Mouse (Mus musculus) c-Kit-positive CD71-negative TER-119-negative erythroid progenitor cells, embryonic 14.5 days (primary cell): ENCODE results near the gene Hbb-bs.
"Not testable (repeated sequence)": the region's sequence is repeated elsewhere in the genome, so short reads cannot be mapped to it uniquely, and the experiment has no call there.

Experiments
- DNase-seq: peaks from one replicate; pipeline ENCODE4 v3.0.0-alpha.2; 2013; ENCODE audit warnings: low read depth

Gene Hbb-bs

GRCm38 (mm10) chr7:103811223-103811845 lies 16.6 kb downstream of the Hbb-bs start:
- DNase-seq = no peak

DNA sequence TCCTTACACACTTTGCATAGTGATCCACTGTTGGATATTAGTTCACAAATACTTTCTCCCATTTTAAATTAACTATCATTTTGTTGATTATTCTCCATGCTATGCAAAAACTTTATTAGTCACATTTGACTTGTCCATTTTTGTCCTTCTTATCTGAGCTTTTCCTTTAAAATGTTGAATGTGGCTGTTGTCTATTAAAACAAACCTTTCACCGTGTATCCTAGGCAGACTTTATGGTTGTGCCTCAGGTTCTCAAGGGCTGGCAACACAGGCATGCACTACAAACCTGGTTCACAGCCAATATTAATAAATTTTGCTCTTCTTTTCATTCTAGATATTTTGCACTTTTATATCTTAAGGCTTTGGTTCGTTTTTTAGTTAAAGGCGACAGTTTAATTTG lies 17.1 kb downstream of the Hbb-bs start:
- DNase-seq = no peak

- DNase-seq = no peak
Measured at GRCm38 (mm10) chr7:103810296-103810695, 17.6 kb downstream of the Hbb-bs start.

- no peak for DNase-seq
Measured at GRCm38 (mm10) chr7:103809801-103810155, 18.1 kb downstream of the Hbb-bs start.

DNA sequence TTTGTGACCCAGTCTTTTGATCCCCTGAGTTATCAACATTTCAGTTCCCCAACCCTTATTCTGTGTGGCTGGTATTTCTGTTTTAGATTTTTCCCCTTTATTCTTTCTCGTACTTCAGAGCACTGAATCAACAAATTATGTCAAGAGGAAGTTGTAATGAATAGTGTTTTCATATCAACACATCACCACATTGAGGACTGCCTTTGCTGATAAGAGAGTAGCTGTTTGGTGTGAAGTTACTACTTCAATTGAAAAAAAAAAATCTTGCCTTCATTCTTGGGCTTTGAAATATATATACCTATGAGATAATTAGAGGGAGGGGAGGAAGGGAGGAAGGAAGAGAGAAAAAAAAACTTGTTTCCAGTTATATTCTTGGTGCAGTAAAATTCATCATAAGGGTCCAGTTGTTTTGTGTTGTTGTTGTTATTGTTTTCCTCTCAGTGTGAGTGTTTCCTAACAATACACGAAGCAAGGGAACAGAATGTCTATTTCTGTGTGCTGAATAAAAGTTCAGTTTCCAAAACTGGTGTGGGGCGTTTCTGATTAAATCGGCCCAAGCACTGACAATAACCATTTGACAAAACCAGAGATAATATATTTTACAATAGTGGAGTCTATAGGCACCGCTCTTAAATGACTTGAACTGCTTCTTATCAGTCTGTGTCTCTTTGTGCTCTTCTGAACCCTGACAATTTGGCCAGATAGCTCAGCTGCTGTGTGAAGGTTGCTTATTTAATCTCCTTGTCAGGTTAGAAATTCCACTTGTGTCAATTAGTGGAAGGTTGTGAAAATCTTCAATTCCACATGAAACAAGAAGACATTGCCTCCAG lies 18.7 kb downstream of the Hbb-bs start:
- DNase-seq = no peak

GRCm38 (mm10) chr7:103808120-103808519 lies 19.8 kb downstream of the Hbb-bs start:
- DNase-seq = not testable (repeated sequence)

DNA sequence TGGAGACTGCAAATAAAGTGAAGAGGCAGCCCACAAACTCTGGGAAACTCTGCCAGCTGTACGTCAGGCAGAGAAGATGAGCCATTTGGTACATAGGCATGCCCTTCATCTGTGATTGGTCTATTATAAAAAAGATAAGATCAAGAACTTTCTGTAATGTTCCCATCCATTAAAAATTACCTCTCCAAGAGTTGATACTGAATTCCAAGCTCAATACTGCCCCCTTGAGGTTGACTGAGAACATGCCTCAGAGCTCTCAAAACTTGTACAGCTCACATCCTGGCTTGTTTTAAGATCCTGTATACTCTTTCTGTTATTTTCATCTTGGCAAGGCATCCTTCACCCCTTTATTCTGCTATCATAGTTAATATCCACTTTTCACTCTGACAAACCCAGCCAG lies 21.0 kb downstream of the Hbb-bs start:
- no peak for DNase-seq

DNA sequence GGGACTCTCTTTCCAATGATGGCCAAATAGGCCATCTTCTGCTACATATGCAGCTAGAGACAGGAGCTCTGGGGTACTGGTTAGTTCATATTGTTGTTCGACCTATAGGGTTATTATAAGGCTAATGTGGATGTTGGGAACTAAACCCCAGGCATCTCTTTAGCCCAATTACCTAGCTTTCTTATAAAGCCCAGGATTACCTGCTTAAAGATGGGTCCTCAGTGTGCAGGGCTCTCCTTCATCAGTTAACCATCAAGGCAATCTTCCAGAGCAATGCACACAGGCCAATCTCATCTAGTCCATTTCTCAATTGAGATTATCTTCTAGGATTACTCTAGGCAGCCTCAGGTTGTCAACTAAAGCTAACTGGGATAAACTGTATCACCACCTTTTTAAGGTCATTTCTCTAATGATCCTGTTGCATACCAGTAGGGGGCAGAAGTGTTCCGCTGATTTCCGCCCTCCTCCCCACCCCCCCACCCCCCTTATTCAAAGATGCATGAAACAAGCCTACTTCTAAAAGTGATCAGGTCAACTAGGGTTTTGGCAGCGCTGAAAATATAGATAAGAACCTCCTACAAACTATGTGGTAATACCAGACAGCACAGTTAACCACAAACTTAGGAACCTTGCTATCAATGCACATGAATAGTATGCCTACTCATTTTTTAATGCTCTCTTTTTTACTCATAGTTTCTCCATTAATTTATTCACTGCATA lies 35.1 kb downstream of the Hbb-bs start:
- no peak for DNase-seq

- DNase-seq = no peak
Measured at GRCm38 (mm10) chr7:103791721-103792120, 36.2 kb downstream of the Hbb-bs start, which contains the start of gene Olfr67. Gene Olfr67 (minus strand): TSS chr7:103791821.

- no peak for DNase-seq
Measured at GRCm38 (mm10) chr7:103779598-103779997, 48.3 kb downstream of the Hbb-bs start, which contains the start of gene Olfr68. Gene Olfr68 (minus strand): TSS chr7:103779698.

DNA sequence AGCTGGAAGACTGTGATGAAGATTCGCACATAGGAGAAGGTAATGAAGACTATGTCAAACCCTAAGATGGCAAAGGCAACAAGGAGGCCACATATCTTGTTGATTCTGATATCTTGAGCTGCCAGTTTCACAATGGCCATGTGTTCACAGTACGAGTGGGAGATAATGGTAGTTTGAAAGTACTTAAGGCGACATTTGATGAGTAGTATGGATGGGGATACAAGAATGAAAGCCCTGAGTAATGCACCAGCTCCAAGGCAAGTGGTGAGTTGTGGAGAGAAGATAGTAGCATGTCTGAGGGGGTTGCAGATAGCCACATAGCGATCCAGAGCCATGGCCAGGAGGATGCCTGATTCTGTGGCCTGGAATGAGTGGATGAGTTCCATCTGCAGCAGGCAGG lies 50.2 kb downstream of the Hbb-bs start:
- DNase-seq = not testable (repeated sequence)
